Mouse (Mus musculus): ENCODE measurements at regions not wholly inside any gene's neighbourhood (a gene's known extent, or its start where the extent isn't known, plus 50 kb on each side); places are given as distances from the start of the nearest gene placed in this dataset.

GRCm38 (mm10) chr10:118550201-118550600 is 109.4 kb downstream of the Ifng start:
- TF ChIP-seq CTCF (IDR thresholded peaks at IDR 0.05; ENCODE audit: extremely low read depth, insufficient read depth, insufficient read length, insufficient replicate concordance) (no peak), POLR2A (IDR thresholded peaks at IDR 0.05; ENCODE audit: low read depth, low read length) (no peak)
